24 mouse cellular contexts compared by ENCODE assay signal in genomic region chr6:55944709-55945108, GRCm38 (mm10).
"Had no signal": no experiment of that assay in that cellular context is flagged by ENCODE, and none has a peak within 500 bp of the region (broad histone marks: within the 10 kb centered on the region; RNA-seq: fewer than 3 reads in every experiment).

No protein-coding gene starts in this region.

- H3K9ac ChIP-seq: heart, embryonic 12.5 days; hindbrain, embryonic 12.5 days; hindbrain, embryonic 14.5 days; kidney, embryonic 15.5 days; limb, embryonic 13.5 days; limb, embryonic 15.5 days; liver, embryonic 12.5 days; liver, embryonic 14.5 days had no signal

- H3K9me3 ChIP-seq: heart, embryonic 10.5 days; heart, embryonic 12.5 days; hindbrain, embryonic 10.5 days; hindbrain, embryonic 12.5 days; kidney, embryonic 15.5 days; limb, embryonic 13.5 days; limb, embryonic 15.5 days; liver, embryonic 12.5 days had no signal

- ATAC-seq: hindbrain, embryonic 16.5 days; intestine, embryonic 16.5 days; liver, embryonic 12.5 days had no signal

- H3K4me1 ChIP-seq: heart, embryonic 10.5 days; heart, embryonic 12.5 days; hindbrain, embryonic 10.5 days; hindbrain, embryonic 12.5 days; kidney, embryonic 15.5 days; limb, embryonic 13.5 days; limb, embryonic 15.5 days; liver, embryonic 12.5 days had no signal

- H3K36me3 ChIP-seq: heart, embryonic 10.5 days; heart, embryonic 12.5 days; hindbrain, embryonic 10.5 days; hindbrain, embryonic 12.5 days; kidney, embryonic 15.5 days; limb, embryonic 13.5 days; limb, embryonic 15.5 days; liver, embryonic 12.5 days had no signal

- H3K27ac ChIP-seq: gastrocnemius, adult 2 months; heart, embryonic 10.5 days; hindbrain, embryonic 10.5 days; hindbrain, embryonic 12.5 days; hindbrain, embryonic 14.5 days; kidney, embryonic 15.5 days; kidney, postnatal 0 days; limb, embryonic 13.5 days; limb, embryonic 15.5 days; liver, embryonic 12.5 days; liver, embryonic 14.5 days had no signal

- H3K27me3 ChIP-seq: heart, embryonic 12.5 days; hindbrain, embryonic 12.5 days; kidney, embryonic 15.5 days; limb, embryonic 13.5 days; limb, embryonic 15.5 days; liver, embryonic 12.5 days had no signal

- H3K4me3 ChIP-seq: gastrocnemius, adult 2 months; heart, embryonic 10.5 days; heart, embryonic 12.5 days; hindbrain, embryonic 10.5 days; hindbrain, embryonic 12.5 days; kidney, embryonic 15.5 days; limb, embryonic 13.5 days; limb, embryonic 15.5 days; liver, embryonic 12.5 days had no signal

- H3K4me2 ChIP-seq: heart, embryonic 12.5 days; hindbrain, embryonic 12.5 days; hindbrain, embryonic 14.5 days; kidney, embryonic 15.5 days; limb, embryonic 13.5 days; limb, embryonic 15.5 days; liver, embryonic 12.5 days had no signal

- DNase-seq: gastrocnemius, adult 2 months; gastrocnemius, postnatal 10 days; gastrocnemius, postnatal 25 days; heart, adult 18-20 months; heart, postnatal 10 days; heart, postnatal 4 days; kidney, adult 11 months; kidney, adult 2 months; kidney, adult 9 months; kidney, postnatal 14 days; kidney, postnatal 36 days had no signal
